Mouse (Mus musculus): ENCODE results near the gene Cygb. TPM values are rescaled to one million over a fixed set of nuclear protein-coding genes. Genes with fewer than 3 reads are reported as not detected.

The Cygb gene
- total and polyA plus RNA-seq, 2 experiments from 2014 or later = 21.1 to 38.8 TPM

DNA sequence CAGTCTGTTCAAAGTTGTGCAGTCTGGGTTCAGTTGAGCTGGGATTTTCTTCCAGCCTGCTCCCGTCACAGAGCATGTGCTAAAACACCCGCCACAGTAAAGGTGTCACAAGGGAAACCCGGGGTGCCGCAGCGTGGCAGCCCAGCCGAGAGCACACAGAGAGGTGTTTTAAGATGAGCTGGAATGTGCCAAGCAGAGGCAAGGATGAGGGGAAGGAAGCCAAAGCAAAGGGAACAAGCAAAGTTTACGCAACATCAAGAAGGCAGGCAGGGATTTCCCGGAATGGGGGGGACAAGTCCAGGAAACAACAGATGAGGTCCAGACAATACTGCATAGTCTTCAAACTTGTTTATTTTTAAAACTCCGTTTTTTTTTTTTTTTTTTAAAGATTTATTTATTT is 12.5 kb upstream of the Cygb start:
- 49% methylated on average over 9 of the region's 9 CpGs for WGBS
- Histone ChIP-seq H3K27ac (ENCODE audit: low read depth) (no peak overlapping the region), H3K27me3 (ENCODE audit: control insufficient read depth, insufficient read depth, low read length) (0 out of 2 replicates have a peak, but pooled peaks cover 4% of the 10 kb centered on the region), H3K9me3 (replicated peaks; ENCODE audit: control insufficient read depth, low read length) (no peaks in the 10 kb centered on the region), H3K4me1 (ENCODE audit: control insufficient read depth, insufficient read depth) (peaks cover 15% of the 10 kb centered on the region), H3K4me2 (ENCODE audit: low read depth, low read length) (no peak overlapping the region), H3K36me3 (replicated peaks; ENCODE audit: control insufficient read depth, insufficient read depth, low read length) (no peaks in the 10 kb centered on the region), H3K4me3 (ENCODE audit: low read depth, low read length) (no peak overlapping the region), H3K9ac (replicated peaks; ENCODE audit: low read depth, low read length) (no peak overlapping the region)
- TF ChIP-seq EP300 (IDR thresholded peaks at IDR 0.05; ENCODE audit: low read depth) (no peak), CTCF (IDR thresholded peaks at IDR 0.05; ENCODE audit: low read depth) (no peak)
- DNase-seq (ENCODE audit: low spot score) (no peak), ATAC-seq (ENCODE audit: insufficient read depth, low read depth) (no peak)

DNA sequence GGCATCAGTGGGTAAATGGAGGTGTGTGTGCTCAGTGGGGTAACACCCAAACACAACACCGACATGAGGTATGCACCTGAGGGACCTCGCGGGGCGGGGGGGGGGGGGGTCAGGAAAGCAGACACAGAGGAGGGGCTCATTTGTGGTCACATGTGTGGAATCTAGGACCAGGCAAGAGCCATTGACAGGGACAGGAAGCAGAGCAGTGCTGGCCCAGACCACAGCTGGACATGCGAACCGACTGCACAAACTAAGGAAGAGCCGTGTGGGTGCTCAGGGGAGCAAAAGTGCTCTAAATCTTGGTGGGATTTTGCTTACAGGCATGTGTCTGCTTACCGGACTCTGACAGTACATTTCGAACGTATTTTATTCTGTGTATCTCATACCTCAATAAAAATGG is 11.2 kb upstream of the Cygb start:
- DNase-seq (ENCODE audit: low spot score) (no peak), ATAC-seq (ENCODE audit: insufficient read depth, low read depth) (no peak)
- Histone ChIP-seq H3K36me3 (replicated peaks; ENCODE audit: control insufficient read depth, insufficient read depth, low read length) (no peaks in the 10 kb centered on the region), H3K9me3 (replicated peaks; ENCODE audit: control insufficient read depth, low read length) (no peaks in the 10 kb centered on the region), H3K27ac (ENCODE audit: low read depth) (no peak overlapping the region), H3K4me1 (ENCODE audit: control insufficient read depth, insufficient read depth) (peaks cover 20% of the 10 kb centered on the region), H3K9ac (replicated peaks; ENCODE audit: low read depth, low read length) (no peak overlapping the region), H3K27me3 (ENCODE audit: control insufficient read depth, insufficient read depth, low read length) (0 out of 2 replicates have a peak, but pooled peaks cover 4% of the 10 kb centered on the region), H3K4me2 (ENCODE audit: low read depth, low read length) (no peak overlapping the region), H3K4me3 (ENCODE audit: low read depth, low read length) (no peak overlapping the region)
- TF ChIP-seq CTCF (IDR thresholded peaks at IDR 0.05; ENCODE audit: low read depth) (no peak), EP300 (IDR thresholded peaks at IDR 0.05; ENCODE audit: low read depth) (no peak)
- WGBS = 75% methylated on average over 10 of the region's 10 CpGs

DNA sequence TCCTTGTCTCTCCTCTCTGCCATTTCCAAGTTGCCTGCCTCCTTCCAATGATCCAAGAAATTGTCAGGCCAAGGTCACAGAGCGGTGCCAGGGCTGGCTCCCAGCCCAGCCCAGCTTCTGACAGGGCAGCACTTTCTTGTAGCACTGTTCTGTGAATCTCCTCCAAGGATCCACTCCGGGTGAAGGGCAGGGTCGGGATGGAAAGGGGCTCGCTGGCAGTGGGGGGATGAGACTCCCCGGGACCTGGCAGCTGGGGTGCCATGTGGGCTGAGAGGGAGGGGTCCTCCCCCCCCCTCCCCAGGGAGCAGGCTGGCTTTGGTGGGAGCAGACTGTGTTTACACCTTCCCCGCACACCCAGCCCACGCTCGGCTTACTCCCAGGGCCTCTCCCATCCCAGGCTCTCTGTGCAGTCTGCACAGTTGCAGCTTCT is 7.8 kb upstream of the Cygb start:
- no peak for DNase-seq (ENCODE audit: low spot score)
- Histone ChIP-seq H3K4me3 (ENCODE audit: low read depth, low read length) (no peak overlapping the region), H3K9me3 (replicated peaks; ENCODE audit: control insufficient read depth, low read length) (no peaks in the 10 kb centered on the region), H3K27me3 (ENCODE audit: control insufficient read depth, insufficient read depth, low read length) (0 out of 2 replicates have a peak, but pooled peaks cover 4% of the 10 kb centered on the region), H3K9ac (replicated peaks; ENCODE audit: low read depth, low read length) (no peak overlapping the region), H3K4me2 (ENCODE audit: low read depth, low read length) (no peak overlapping the region), H3K27ac (ENCODE audit: low read depth) (no peak overlapping the region), H3K36me3 (replicated peaks; ENCODE audit: control insufficient read depth, insufficient read depth, low read length) (no peaks in the 10 kb centered on the region), H3K4me1 (ENCODE audit: control insufficient read depth, insufficient read depth) (peaks cover 28% of the 10 kb centered on the region)
- no peak for ATAC-seq (ENCODE audit: insufficient read depth, low read depth)
- WGBS = 36% methylated on average over 8 of the region's 8 CpGs
- TF ChIP-seq EP300 (IDR thresholded peaks at IDR 0.05; ENCODE audit: low read depth) (no peak), CTCF (IDR thresholded peaks at IDR 0.05; ENCODE audit: low read depth) (no peak)

DNA sequence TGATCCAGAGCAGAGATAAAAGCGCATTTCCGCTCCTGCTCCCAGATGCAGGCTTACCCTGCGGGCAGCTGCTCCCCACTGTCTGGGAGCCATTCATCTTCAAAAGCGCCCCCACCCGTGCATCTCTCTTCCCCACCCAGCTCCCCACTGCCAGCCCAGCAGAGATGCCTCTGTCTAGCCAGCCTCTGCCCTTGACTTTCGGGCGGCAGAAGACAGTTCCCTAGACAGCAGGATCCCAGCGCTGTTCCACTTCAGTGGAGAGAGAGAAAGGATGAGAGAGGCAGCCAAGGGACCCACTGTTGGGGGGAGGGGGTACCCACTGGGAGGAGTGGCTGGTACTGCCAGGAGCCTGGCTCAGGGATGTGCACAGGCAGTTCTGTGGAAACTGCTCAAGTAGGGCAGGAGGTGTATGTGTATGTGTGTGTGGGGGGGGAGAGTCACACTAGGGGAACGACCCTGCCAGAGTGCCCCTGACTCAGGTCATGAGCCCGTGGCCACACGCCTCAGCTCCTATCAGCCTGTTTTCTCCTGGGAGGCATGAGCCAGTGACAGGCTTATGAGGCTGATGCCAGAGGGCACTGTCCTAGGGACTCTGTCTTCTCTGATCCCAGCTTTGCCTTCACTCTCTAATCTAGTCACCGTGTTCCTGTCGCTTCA is 7.3 kb upstream of the Cygb start:
- Histone ChIP-seq H3K27ac (ENCODE audit: low read depth) (no peak overlapping the region), H3K27me3 (ENCODE audit: control insufficient read depth, insufficient read depth, low read length) (0 out of 2 replicates have a peak, but pooled peaks cover 4% of the 10 kb centered on the region), H3K4me3 (ENCODE audit: low read depth, low read length) (no peak overlapping the region), H3K4me2 (ENCODE audit: low read depth, low read length) (no peak overlapping the region), H3K9me3 (replicated peaks; ENCODE audit: control insufficient read depth, low read length) (no peaks in the 10 kb centered on the region), H3K4me1 (ENCODE audit: control insufficient read depth, insufficient read depth) (peaks cover 30% of the 10 kb centered on the region), H3K9ac (replicated peaks; ENCODE audit: low read depth, low read length) (no peak overlapping the region), H3K36me3 (replicated peaks; ENCODE audit: control insufficient read depth, insufficient read depth, low read length) (no peaks in the 10 kb centered on the region)
- DNase-seq (ENCODE audit: low spot score) (no peak), ATAC-seq (ENCODE audit: insufficient read depth, low read depth) (no peak)
- no peak for TF ChIP-seq CTCF (IDR thresholded peaks at IDR 0.05; ENCODE audit: low read depth)
- no peak for TF ChIP-seq EP300 (IDR thresholded peaks at IDR 0.05; ENCODE audit: low read depth)
- WGBS = 24% methylated on average over 13 of the region's 13 CpGs

DNA sequence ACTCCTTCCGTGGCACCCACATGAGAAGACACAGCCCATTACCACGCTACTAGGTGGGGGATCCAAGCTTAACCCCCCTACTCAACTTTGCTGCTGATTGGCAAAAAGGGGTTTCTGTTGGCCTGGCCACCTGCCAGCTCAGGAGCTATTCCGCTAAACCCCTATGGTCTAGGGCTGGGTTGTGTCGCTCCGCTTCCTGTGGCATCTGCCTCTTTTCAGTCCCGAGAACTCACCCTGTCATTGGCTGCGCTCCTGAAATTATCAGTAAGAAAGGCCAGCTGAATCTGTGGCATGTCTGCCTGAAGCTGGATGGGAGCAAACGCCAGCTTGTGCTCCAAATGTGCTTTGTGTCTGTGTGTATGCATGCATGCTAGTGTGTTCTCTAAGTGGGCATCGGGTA is 6.1 kb upstream of the Cygb start:
- H3K36me3 ChIP-seq (replicated peaks; ENCODE audit: control insufficient read depth, insufficient read depth, low read length) = no peaks in the 10 kb centered on the region
- no peak overlapping the region for H3K27ac ChIP-seq (ENCODE audit: low read depth)
- no peak for DNase-seq (ENCODE audit: low spot score)
- no peaks in the 10 kb centered on the region for H3K9me3 ChIP-seq (replicated peaks; ENCODE audit: control insufficient read depth, low read length)
- WGBS = 43% methylated on average over 9 of the region's 9 CpGs
- H3K4me2 ChIP-seq (ENCODE audit: low read depth, low read length) = no peak overlapping the region
- H3K4me3 ChIP-seq (ENCODE audit: low read depth, low read length) = no peak overlapping the region
- peaks cover 30% of the 10 kb centered on the region for H3K4me1 ChIP-seq (ENCODE audit: control insufficient read depth, insufficient read depth)
- ATAC-seq (ENCODE audit: insufficient read depth, low read depth) = no peak
- TF ChIP-seq CTCF (IDR thresholded peaks at IDR 0.05; ENCODE audit: low read depth) = no peak
- TF ChIP-seq EP300 (IDR thresholded peaks at IDR 0.05; ENCODE audit: low read depth) = no peak
- no peak overlapping the region for H3K9ac ChIP-seq (replicated peaks; ENCODE audit: low read depth, low read length)
- H3K27me3 ChIP-seq (ENCODE audit: control insufficient read depth, insufficient read depth, low read length) = 0 out of 2 replicates have a peak, but pooled peaks cover 4% of the 10 kb centered on the region

Data from heart, postnatal 0 days (tissue).